Mouse (Mus musculus) gonadal fat pad, adult 2 months (tissue): Measurements from ENCODE around the gene Glud1. TPM values are rescaled to one million over a fixed set of nuclear protein-coding genes. Genes with fewer than 3 reads are reported as not detected.
A peak's percentile ranks its signal among the peaks of the same experiment; 100 is the strongest.

Source experiments
- DNase-seq: peaks from one replicate; pipeline ENCODE4 v3.0.0-alpha.2; 2012; ENCODE audit warnings: low read depth
- polyA plus RNA-seq: library from polyadenylated mRNA; depleted of rRNA; stranded (reverse); fragments of >200 nt; gene quantifications from 2 replicates; pipeline ENCODE4 v1.2.3, GENCODE M21; 2012; rRNA removed

The Glud1 gene
- 69.3 and 78.9 TPM in 2 replicates for polyA plus RNA-seq

DNA sequence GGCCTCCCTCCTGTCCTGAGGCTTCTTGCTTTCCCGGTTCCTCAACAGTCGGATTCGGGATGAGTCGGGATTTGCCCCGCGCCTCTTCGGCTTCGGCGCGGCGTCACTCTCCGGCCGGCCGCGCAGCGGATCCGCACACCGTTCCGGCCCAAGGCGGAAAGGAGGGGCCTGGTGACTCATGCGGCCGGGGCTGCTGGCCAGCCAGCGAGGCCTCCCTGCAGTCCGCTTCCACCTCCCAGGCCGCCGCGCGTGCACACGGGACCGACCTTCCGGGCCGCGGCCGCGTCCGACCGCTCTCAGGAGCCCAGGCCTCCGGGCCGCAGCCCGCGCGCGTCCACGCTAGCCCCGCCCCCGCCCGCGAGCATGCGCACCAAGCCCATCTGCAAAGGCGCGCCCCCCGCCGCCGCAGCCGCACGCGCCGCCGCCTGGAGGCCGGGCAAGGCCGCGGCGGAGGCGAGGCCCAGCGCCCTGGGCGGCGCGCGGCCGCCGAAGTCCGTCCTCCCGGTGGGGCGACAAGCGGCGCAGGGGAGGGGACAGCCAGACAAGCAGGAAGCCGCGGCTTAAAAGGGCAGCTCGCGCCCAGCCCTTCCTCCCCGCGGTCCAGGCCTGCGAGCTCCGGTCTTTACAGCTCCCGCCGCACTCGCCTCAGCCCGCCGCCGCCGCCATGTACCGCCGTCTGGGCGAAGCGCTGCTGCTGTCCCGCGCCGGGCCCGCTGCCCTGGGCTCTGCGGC lies at the start of gene Glud1, which contains the start of gene Shld2:
Glud1 (plus strand) TSS at position 494 of the 732 bp plus-strand sequence.
Shld2 (minus strand) TSS at position 260 of the 732 bp plus-strand sequence.
- DNase-seq, result peak; percentile 31

DNA sequence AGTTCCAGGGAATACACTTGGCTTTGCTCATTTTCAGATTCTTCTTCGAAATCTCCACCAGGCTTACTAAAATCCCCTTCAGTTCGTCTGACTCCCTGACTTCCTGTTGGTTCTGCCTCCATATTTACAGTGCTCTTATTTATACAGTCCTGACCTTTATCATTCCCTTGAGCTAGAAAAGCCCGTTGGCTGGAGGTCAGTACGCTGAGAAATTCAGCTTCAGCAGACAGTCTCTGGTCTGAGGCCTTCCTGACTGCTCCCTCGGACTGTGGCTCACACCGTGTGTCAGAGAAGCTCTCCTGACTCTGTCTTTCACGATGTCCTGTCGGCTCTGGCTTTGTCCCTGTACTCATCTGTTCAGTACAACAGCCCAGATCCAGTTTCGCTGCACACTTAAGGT lies 42.5 kb upstream of the Glud1 start:
- no peak for DNase-seq

DNA sequence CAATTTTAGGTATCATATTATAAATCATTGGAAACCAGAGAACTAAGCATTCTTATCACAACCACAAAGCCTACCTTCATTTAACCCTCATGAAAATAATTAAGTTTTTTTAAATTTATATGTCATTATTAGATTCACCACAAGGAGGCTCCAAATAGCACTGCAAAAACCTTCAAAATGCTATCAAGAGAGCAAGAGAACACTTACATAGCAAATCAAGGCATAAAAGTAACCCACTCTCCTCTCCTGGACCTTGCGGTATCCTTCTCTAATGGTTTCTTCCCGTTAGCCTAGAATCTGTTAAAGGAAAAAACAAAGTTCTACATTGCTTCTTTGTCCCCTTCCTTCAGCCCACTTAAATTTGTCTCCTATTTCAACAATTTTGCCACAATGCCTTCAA lies 37.2 kb upstream of the Glud1 start:
- no peak for DNase-seq

DNA sequence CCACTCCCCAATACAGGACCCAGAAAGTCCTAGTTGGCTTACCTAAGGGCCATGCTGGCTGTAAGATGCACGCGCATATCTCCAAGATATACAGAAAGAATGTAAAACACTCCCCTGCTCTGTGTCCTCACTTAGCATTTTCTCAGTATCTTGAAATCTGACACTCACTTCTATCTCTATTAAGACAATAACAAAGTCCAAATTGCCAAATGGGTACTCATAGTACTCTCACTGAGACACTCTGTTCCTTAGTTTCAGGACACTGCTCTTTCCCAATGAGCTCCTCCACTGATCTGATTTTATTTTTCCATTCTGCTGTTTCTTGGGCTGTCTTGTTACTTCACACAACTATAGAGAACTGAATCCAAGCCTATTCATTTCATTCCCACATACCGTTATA lies 36.4 kb upstream of the Glud1 start:
- DNase-seq, result no peak

DNA sequence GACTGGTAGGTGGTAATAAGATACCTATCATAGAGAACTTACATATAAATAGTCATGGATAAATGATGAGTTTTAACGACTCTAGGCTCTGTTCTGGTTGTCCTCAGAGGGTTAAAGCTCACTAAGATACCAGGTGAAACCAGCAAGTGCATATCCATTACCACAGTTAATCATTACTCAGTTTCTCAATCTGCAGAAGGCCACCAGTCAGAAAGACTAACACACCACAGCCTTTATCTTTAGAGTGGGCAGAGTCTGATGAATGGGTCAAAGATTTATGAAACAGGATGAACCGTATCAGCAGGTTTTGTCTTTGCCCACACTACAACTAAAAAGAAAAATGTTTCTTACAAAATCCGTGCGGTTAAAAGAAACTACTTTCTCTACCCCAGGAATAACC lies 35.3 kb upstream of the Glud1 start:
- no peak for DNase-seq

DNA sequence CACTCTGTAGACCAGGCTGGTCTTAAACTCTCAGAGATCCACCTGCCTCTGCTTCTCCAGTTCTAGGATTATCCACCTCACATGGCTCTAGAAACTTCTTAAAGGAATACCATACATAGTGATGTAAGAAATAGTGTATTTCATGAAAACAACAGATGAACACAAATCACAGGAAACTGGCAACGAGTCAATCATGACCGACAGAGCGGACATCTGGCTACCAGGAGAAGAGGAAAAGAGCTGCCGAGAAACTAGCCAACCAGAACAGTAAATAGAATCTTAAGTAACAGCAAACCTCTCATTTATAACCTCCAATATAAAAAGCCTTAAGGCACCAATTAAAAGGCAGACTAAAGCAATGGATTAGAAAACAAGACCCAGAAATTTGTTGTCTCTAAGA lies 30.8 kb upstream of the Glud1 start:
- no peak for DNase-seq

DNA sequence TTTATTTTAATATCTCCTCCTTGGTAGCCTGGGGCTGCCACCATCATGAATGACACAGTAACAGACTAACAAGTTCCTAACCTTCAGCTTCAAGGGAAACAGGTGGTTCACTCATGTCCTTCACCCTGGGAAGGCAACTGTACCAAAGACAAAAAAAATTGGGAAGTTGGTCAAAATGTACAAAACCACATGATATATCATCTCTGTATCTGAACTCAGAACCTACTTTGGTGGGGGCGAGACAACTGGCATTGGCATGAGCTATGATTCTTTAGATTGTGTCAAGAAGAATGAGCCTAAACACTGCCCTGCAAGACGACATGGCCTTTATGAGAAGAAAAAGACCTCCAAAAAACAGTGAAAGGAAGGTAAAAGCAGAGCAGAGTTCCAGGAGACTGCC lies 29.7 kb upstream of the Glud1 start:
- DNase-seq, result no peak

DNA sequence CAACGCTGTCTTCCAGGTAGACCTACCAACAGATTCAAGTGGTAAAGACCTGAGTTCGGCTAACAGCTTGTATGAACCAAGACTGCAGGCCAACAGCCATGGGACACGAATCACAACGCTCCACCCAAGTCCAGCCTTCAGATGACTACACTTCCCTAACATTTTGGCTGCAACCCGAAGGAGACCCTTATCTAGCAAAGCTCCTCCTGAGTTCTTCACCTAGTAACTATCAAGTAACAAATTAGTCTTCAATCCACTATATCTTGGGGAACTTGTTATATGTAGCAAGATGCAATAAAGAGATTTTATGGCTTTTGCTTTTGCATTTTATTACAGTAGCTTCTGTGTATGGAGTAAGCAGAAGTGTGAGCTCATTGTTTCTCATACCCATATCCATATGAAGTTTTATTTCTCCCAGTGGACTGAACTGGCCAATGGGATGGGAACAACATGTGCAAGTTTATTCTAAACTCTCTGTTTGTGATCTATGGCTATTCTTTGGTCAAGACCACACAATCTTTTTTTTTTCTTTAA lies 28.7 kb upstream of the Glud1 start:
- no peak for DNase-seq

DNA sequence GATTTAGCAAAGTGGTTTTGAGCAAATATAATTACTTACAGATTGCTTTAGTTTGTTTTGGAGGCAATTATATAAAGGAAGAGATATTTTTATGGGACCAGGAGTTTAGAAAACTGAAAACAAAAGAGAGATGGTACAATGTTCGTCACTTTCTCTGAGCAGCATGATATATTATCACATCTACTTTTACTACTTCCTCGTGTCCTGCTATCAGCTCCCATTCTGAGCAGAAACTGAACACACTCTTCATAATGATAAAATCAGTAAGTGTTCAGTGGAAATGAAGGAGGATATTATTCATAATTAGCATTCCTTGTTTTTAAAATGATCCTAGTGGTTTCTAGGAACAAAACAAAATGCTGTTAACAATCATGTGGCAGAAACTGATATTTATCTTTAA lies 22.1 kb upstream of the Glud1 start:
- DNase-seq, result no peak

DNA sequence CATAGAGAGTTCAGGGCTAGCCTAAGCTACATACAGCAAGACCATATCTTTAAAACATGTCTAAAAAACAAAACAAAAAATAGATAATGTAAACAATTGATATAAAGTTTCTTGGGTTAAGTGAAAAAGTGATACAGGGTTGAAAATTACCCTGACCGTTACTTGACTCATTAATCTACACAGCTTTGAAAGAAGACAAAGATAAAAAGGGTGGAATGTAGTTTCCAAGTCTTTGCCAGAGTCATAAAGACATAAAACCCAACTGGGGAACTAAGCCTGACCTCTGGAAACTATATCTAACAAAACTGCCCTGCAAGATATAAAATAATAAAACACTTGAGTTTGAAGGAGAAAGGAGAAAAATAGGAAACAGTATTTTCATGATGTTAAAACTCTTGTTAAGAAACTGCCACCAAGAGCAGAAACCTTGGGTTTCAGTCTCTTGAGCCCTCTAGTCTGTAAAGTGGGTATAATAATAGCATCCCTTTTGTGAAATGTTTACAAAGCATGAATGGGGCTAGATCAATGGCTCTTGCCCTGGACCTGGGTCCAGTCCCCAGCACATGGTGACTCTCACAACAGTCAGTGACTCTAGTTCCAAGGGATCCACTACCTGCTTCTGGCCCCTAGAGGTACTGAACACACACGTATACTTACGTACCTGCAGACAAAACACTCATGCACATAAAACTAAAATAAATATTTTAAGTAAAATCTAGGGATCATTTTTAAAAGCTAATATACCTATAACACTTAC lies 21.1 kb upstream of the Glud1 start:
- DNase-seq, result no peak

DNA sequence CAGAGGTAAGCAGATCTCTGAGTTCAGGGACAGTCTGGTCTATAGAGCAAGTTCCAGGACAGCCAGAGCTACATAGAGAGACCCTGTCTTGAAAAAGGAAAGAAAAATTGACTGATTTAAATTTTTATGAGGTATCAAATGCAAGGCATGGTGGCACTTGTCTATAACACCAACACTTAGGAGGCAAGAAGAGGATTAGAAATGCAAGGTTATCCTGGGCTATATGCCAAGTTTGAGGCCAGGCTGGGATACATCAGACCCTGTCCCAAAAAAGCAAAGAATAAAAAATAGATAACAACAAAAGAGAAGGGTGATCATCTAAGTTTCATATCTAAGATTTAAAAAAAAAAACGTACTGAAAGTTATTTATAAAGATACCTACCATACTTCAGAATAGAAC lies 20.3 kb upstream of the Glud1 start:
- no peak for DNase-seq

DNA sequence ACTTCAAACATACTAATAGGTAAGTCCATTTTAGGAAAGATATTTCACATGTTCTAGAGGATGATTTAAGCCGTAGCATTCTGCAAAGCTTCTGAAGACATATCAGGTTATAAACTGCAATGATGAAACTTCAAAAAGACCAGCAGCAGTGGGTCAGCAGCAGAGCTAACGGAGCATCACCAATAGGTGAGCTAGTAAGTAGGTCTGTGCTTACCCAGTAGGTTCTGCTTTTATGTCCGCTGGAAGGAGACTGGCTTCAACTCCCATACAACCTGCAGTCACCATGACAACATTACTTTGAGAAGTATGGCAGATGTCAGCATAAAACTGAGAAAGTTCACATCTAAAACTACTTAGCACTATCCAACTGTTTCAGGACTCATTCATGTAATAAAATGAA lies 16.9 kb upstream of the Glud1 start:
- DNase-seq, result no peak

DNA sequence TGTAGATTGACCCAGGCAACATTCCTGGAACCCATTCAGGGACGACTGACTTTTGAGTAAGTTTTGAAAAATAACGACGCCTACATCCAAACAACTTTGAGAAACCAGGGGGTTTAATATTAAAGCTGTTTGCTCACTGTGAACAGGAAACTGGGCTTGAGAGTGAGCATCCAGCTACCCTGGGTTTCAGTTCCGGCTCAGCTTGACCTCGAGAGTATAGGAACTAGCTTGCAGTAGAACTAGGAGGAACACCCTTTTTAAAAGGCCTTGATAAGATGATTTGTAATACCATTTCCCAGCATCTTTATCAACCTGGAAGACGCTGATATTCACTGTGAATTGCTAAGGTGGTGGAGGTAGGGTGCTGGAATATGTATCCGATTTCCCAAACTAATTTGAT lies 14.2 kb upstream of the Glud1 start:
- no peak for DNase-seq

DNA sequence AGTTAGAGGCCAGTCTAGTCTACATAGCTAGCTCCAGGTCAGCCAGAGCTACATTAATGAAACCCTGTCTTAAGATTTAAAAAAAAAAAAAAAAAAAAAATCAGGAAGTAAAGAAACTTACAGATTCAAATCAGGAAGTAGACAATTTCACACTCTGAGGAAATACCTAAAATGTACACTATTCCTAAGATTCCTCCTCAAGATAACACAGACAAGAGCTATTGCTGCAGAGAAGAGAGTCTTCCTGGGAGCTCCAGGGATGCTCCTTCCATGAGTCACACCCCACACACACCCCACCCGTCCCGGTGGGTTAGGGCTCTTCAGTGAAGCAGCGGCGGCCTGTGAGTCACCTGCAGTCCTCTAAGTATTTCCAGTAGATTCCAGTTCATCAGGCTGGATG lies 13.5 kb upstream of the Glud1 start:
- DNase-seq, result no peak

DNA sequence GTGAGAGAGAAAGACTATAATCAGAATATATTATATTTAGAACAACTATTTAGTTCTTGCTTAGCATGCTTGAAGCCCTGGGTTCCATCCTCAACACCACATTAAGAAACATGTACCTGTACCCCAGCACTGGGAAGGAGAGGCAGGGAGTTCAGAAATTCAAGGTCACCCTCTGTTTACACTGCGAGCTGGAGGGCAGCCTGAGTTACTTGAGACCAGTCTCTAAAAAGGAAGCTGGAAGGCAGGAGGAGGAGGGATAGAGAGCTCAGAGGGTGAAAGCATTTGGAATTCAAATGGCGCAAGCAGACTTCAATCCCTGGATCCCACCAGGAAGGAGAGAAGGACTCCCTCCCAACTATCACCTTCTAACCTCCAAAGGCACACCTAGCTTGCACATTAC lies 12.9 kb upstream of the Glud1 start:
- DNase-seq, result no peak

DNA sequence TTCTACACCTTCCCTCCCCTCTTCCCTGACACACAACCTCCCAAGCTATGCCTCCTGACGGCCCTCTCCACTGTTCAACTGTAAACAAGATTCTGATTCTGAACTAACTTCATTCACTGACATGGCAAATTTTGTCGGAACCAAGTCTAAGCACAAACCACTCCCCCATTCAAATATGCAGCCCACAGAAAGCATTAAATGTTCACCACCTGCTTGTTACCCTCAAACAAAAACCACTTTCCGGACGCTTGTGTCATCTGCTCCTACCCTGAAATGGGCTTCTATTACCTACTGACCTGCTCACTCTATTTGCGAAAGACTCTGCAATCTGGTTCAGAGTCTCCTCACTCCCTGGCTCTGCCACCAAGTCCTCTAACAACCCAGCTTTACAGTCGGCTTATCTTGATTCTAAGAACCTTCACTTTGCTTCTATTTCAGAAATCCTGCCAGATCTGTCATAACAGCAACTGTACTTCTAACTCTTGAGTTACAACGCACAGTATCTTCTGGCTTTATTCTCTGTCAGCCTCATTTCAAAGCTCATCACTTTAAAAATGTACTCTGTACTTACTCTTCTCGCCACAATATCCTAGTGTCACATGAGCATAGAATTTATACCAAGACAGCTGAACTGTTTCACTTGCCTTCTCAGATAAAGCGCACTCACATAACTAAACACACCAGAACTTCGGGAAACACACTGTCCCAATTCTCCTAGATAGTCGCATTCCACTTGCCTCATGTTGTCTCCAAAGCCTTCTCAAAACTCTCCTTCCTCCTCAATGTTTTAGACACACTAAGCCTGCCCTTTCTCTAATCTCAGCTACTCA lies 11.4 kb upstream of the Glud1 start:
- no peak for DNase-seq

DNA sequence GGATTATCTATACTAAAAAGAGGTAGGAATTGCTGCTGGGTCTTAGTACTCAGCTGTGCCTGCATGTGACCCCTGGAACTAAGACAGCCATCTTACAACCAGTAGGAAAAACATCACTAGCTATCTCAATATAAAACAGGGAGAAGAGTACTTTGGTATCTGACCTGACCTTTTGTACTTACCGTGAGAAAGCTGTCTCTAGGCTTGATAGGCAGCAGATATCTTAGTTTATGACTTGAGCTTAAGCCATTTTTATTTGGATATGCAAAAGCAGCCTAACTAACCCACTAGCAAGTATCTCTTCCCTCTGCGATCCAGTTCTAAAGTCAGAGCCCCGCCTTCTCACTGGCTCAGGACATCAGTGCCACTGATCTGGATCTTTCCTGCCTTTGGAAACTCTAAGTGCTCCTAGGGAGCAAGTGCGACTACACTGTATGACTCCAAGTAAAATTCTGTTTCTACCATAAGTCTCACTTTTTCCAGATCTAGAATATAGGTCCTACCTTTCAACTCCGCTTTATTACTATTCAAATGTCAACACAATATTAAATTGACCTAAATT lies 7.8 kb upstream of the Glud1 start:
- DNase-seq, result no peak

DNA sequence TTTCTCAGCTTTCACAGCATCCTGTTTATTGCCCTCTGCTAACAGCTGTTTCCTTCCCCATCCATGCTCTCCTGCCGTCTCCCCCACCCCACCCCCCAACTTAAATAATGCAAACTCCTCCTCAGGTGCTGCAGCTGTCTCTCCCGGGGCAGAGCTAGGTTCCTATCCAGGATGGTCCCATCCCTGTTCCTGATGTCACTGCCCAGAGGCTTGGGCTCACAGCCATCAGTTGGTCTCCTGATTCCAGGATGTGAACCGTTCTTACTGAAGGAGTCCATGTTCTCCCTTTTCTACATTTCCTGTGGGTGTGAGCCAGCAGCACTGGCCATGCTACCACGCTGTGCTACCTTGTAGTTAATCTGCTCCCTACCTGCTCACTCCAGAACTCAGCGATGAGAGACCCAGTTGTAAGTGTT lies 7.3 kb upstream of the Glud1 start:
- no peak for DNase-seq

DNA sequence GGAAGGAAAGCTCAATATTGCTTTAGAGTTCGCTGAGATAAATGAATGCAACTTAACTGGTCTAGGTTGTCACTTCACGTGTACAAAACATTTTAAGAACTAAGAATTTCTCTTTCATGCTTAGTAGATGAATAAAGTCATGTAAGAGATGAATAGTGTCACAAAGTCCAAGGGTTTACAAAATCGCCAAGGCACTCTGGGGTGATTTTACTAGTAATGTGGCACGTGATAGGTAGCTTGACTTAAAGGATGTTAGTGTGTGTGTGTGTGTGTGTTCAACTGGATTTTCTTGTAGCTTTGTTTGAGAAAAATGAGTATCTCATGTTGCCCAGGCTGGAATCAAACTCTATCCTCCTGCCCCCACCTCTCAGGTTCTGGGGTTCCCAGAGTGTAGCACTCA lies 1.3 kb upstream of the Glud1 start:
- DNase-seq, result no peak

DNA sequence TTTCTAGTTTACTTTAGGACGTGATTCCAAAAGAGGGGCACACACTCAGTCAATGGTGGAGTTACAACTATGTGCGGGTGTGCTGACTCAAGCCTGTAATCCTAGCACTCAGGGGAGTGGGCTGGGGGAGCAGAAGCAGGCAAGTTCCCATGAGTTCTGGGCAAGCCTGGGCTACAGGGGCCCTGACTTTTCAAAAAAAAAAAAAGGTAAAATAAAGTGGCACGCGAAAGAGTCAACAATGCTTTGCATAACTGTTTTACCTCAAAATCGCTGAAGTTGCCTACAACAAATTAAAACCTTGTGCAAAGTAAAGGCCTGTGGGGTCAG lies 657 bp upstream of the Glud1 start:
- no peak for DNase-seq

DNA sequence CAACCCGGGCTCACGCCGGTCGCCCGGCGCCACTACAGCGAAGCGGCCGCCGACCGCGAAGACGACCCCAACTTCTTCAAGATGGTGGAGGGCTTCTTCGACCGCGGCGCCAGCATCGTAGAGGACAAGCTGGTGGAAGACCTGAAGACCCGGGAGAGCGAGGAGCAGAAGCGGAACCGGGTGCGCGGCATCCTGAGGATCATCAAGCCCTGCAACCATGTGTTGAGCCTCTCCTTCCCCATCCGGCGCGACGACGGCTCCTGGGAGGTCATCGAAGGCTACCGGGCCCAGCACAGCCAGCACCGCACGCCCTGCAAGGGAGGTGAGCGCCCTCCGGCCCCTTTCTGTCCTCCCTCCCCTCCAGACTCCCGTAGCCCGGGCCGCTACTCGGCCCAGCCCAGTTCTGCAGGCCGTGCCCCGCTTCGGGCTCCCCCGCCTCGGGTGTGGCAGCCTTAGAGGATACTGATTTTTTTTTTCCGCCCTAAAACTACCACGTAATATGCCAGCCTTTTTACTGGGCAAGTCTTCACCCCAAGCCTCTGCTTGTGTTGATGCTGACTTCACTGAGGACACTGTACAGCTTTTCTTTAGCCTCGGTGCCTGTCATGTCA lies 599 bp downstream of the Glud1 start:
- no peak for DNase-seq

DNA sequence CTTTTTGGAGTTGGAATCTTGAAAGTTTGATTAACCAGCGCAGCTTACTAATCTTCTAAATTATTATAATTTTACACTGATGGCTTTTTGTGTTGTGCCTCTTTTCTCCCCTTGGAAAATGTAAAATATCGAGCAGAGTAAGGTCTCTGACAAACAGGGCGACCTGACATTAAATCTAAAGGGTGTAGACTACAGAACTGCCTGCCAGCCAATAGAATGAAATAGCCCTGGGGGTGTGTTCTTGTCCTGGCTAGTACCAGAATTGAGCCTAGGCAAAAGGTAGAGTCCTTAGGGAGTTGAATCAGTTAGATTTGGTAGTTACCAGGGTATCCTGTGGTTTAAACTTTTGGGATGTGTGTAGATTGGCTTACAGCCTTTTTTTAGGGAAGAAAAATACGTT lies 1.2 kb downstream of the Glud1 start:
- peak; percentile 27 for DNase-seq
